Mouse (Mus musculus): Measurements from ENCODE around the gene Gm44502.

- TF ChIP-seq CTCF (conservative IDR thresholded peaks at IDR 0.05; ENCODE audit: insufficient read depth, insufficient read length, low read depth, low read length): no peak
- TF ChIP-seq POLR2A (IDR thresholded peaks at IDR 0.05; ENCODE audit: low read depth, low read length): no peak
Measured at GRCm38 (mm10) chr15:89460298-89460697, 30.8 kb upstream of the Gm44502 start.

Data from kidney, adult 2 months (tissue).